Mouse (Mus musculus): ENCODE measurements around the gene Mtmr12. TPM values are rescaled to one million over a fixed set of nuclear protein-coding genes. Genes with fewer than 3 reads are reported as not detected.

The Mtmr12 gene
- total and polyA plus RNA-seq, 3 experiments, result 14.3 to 38.2 TPM; not detected in 1

DNA sequence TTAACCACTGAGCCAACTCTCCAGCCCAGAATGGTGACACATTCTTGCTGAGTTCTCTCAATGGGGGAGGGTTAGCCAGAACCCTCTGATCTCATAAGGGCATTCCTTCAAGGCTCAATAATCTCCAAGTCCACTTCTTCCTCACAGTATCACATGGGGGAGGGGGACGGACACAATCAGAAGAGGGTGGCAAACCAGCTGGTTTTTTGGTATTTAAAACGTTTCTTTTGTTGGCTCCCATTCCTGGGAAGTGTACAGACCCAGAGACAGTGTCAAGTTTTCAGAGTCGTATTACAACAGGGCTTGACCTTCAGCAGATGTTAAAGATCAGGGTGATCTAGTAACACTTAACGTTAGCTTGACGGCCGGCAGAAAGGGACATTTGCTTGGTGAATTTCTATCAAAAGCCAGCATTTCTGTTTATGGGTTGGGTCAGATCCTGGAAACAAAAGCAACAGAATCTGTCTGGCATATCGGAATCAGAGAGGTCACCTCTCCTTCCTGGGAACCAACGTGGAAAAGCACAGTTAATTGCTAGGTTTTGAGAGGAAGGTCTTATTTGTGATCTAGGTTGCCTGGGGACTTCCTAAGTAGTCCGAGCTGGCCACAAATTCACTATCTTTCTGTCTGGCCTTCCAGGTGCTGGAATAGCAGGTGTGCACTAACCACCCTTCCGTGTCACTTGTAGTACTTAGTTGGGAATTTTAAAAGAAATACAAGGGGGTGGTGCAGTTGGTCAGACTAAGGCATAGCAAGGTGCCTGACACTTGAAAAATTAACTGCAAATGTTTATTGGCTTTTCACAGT is 1.1 kb upstream of the Mtmr12 start (continued):
- TF ChIP-seq RAD21 (IDR thresholded peaks at IDR 0.05; ENCODE audit: low read depth, low read length) (no peak), SMC3 (IDR thresholded peaks at IDR 0.05; ENCODE audit: low read depth, low read length) (peak; percentile 10; the same call in 1 of the 2 replicates), CTCF (IDR thresholded peaks at IDR 0.05 in 2 of 3, conservative IDR thresholded peaks at IDR 0.05 in 1 of 3; ENCODE audit: control insufficient read depth in 1 of 3, insufficient read depth in 1 of 3, low read depth in 2 of 3, low read length in 3 of 3, poor library complexity in 1 of 3, severe bottlenecking in 1 of 3) (no peak), CHD1 (IDR thresholded peaks at IDR 0.05; ENCODE audit: low read depth, low read length) (no peak; the same call in 1 of the 2 replicates), POLR2AphosphoS2 (IDR thresholded peaks at IDR 0.05; ENCODE audit: low read length) (no peak)

GRCm38 (mm10) chr15:12205160-12205901 is 503 bp downstream of the Mtmr12 start:
- TF ChIP-seq POLR2AphosphoS2 (IDR thresholded peaks at IDR 0.05; ENCODE audit: low read length) (no peak), MAZ (IDR thresholded peaks at IDR 0.05; ENCODE audit: low read depth, low read length) (no peak; the same call in 1 of the 2 replicates), CHD1 (IDR thresholded peaks at IDR 0.05; ENCODE audit: low read depth, low read length) (0 out of 2 replicates have a peak, but pooled peaks have one; percentile 20), CTCF (IDR thresholded peaks at IDR 0.05 in 2 of 3, conservative IDR thresholded peaks at IDR 0.05 in 1 of 3; ENCODE audit: control insufficient read depth in 1 of 3, insufficient read depth in 1 of 3, low read depth in 2 of 3, low read length in 3 of 3, poor library complexity in 1 of 3, severe bottlenecking in 1 of 3) (no peak), ZKSCAN1 (IDR thresholded peaks at IDR 0.05; ENCODE audit: low read depth, low read length) (peak; percentile 90)
- peaks cover 10 to 20% of the 10 kb centered on the region in 2 experiments; a peak in 3 of 4 replicates for H3K4me1 ChIP-seq (ENCODE audit: control insufficient read depth in 1 of 2, insufficient read depth in 2 of 2, low read length in 2 of 2)
- H3K36me3 ChIP-seq (ENCODE audit: control insufficient read depth in 1 of 2, insufficient read depth in 2 of 2, low read length in 2 of 2), result peaks cover 0 to 21% of the 10 kb centered on the region in 2 experiments; a peak in 3 of 4 replicates
- H3K9me3 ChIP-seq (replicated peaks; ENCODE audit: insufficient read depth, low read length), result no peaks in the 10 kb centered on the region
- no peaks in the 10 kb centered on the region for H3K27me3 ChIP-seq (ENCODE audit: control insufficient read depth in 1 of 2, insufficient read depth in 2 of 2, low read length in 2 of 2)
- peak; percentile 65 for DNase-seq (ENCODE audit: low read depth, low spot score)
- peak overlapping the region; percentile 91 for H3K9ac ChIP-seq (ENCODE audit: control insufficient read depth, low read depth, low read length, poor library complexity, severe bottlenecking)
- H3K27ac ChIP-seq (ENCODE audit: control insufficient read depth, low read depth, low read length), result peak overlapping the region; percentile 70
- peaks cover 49% of the 10 kb centered on the region for H3K79me2 ChIP-seq (ENCODE audit: control insufficient read depth, insufficient read depth, low read length, poor library complexity)
- H3K4me3 ChIP-seq (ENCODE audit: control insufficient read depth in 1 of 2, insufficient read depth in 1 of 2, low read depth in 2 of 2, low read length in 2 of 2), result peak overlapping the region; percentile 90 to 100

GRCm38 (mm10) chr15:12205902-12206645 is 1.2 kb downstream of the Mtmr12 start:
- Histone ChIP-seq H3K27ac (ENCODE audit: control insufficient read depth, low read depth, low read length) (peak overlapping the region; percentile 70), H3K9ac (ENCODE audit: control insufficient read depth, low read depth, low read length, poor library complexity, severe bottlenecking) (peak overlapping the region; percentile 91), H3K79me2 (ENCODE audit: control insufficient read depth, insufficient read depth, low read length, poor library complexity) (peaks cover 54% of the 10 kb centered on the region), H3K27me3 (ENCODE audit: control insufficient read depth in 1 of 2, insufficient read depth in 2 of 2, low read length in 2 of 2) (no peaks in the 10 kb centered on the region), H3K9me3 (replicated peaks; ENCODE audit: insufficient read depth, low read length) (no peaks in the 10 kb centered on the region), H3K4me1 (ENCODE audit: control insufficient read depth in 1 of 2, insufficient read depth in 2 of 2, low read length in 2 of 2) (peaks cover 10 to 20% of the 10 kb centered on the region in 2 experiments; a peak in 3 of 4 replicates), H3K36me3 (ENCODE audit: control insufficient read depth in 1 of 2, insufficient read depth in 2 of 2, low read length in 2 of 2) (peaks cover 0 to 21% of the 10 kb centered on the region in 2 experiments; a peak in 3 of 4 replicates), H3K4me3 (ENCODE audit: control insufficient read depth in 1 of 2, insufficient read depth in 1 of 2, low read depth in 2 of 2, low read length in 2 of 2) (peak overlapping the region; percentile 90 to 100)
- DNase-seq (ENCODE audit: low read depth, low spot score), result peak; percentile 61
- TF ChIP-seq CHD1 (IDR thresholded peaks at IDR 0.05; ENCODE audit: low read depth, low read length), result 0 out of 2 replicates have a peak, but pooled peaks have one; percentile 71
- TF ChIP-seq TBP (IDR thresholded peaks at IDR 0.05; ENCODE audit: low read depth, low read length), result 0 out of 2 replicates have a peak, but pooled peaks have one; percentile 38
- peak; percentile 10; the same call in 1 of the 2 replicates for TF ChIP-seq GATA1 (IDR thresholded peaks at IDR 0.05; ENCODE audit: low read depth, low read length)
- peak; percentile 2 to 35; a peak in 1 of 4 replicates for TF ChIP-seq EP300 (IDR thresholded peaks at IDR 0.05; ENCODE audit: low read depth in 1 of 2, low read length in 2 of 2)
- peak; percentile 26; the same call in 1 of the 2 replicates for TF ChIP-seq MAX (IDR thresholded peaks at IDR 0.05; ENCODE audit: low read length)
- no peak for TF ChIP-seq MYB (IDR thresholded peaks at IDR 0.05; ENCODE audit: low read depth, low read length)
- no peak for TF ChIP-seq USF2 (IDR thresholded peaks at IDR 0.05; ENCODE audit: borderline replicate concordance in 1 of 2, insufficient read depth in 1 of 2, low read depth in 1 of 2, low read length in 2 of 2)
- TF ChIP-seq ZNF384 (IDR thresholded peaks at IDR 0.05; ENCODE audit: low read depth, low read length), result peak; percentile 27; the same call in 1 of the 2 replicates
- peak; percentile 6; the same call in 1 of the 2 replicates for TF ChIP-seq SIN3A (IDR thresholded peaks at IDR 0.05; ENCODE audit: low read length)
- TF ChIP-seq ZMIZ1 (IDR thresholded peaks at IDR 0.05; ENCODE audit: low read depth, low read length), result no peak
- TF ChIP-seq SMC3 (IDR thresholded peaks at IDR 0.05; ENCODE audit: low read depth, low read length), result 0 out of 2 replicates have a peak, but pooled peaks have one; percentile 7
- 0 out of 2 replicates have a peak, but pooled peaks have one; percentile 23 for TF ChIP-seq HCFC1 (IDR thresholded peaks at IDR 0.05; ENCODE audit: low read depth, low read length)
- TF ChIP-seq ZKSCAN1 (IDR thresholded peaks at IDR 0.05; ENCODE audit: low read depth, low read length), result no peak
- TF ChIP-seq RAD21 (IDR thresholded peaks at IDR 0.05; ENCODE audit: low read depth, low read length), result no peak

All from MEL (cell line).